Mouse (Mus musculus): ENCODE data around the gene Zfp362. TPM values are rescaled to one million over a fixed set of nuclear protein-coding genes. Genes with fewer than 3 reads are reported as not detected.
A peak's percentile ranks its signal among the peaks of the same experiment; 100 is the strongest.

Zfp362 gene
- total and polyA plus RNA-seq, 2 experiments: 0.83 to 5.7 TPM

DNA sequence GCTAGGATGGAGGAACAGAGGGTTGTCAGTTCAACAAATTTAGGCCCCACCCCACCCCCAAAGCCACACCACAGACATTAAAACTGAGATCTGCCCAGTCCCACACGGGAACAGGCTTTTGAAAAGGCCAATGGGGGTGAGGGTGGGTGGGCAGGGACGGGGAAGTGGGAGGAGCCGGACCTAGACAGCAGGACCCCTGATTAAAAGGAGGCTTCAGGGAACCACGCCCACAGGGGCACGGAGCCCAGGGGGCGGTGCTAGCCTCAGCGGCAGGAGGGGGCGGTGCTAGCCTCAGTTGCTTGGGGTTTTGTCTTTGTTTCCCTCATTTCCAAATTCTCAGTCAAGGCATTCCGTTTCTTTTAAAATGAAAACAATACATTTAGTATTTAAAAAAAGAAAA lies 10.2 kb downstream of the Zfp362 start:
- H3K4me1 ChIP-seq (ENCODE audit: control insufficient read depth, insufficient read depth, low read length): peaks cover 11% of the 10 kb centered on the region
- WGBS: 44% methylated on average over 9 of the region's 9 CpGs
- peaks cover 13% of the 10 kb centered on the region; the same call in 1 of the 2 replicates for H3K79me2 ChIP-seq (ENCODE audit: control insufficient read depth, insufficient read depth, low read length)
- no peaks in the 10 kb centered on the region for H3K27me3 ChIP-seq (ENCODE audit: control insufficient read depth, insufficient read depth, low read length)
- H3K36me3 ChIP-seq (ENCODE audit: control insufficient read depth, insufficient read depth, low read length): no peaks in the 10 kb centered on the region
- no peak overlapping the region for H3K9ac ChIP-seq (ENCODE audit: low read depth, low read length)
- no peak for DNase-seq (ENCODE audit: extremely low read depth, low read depth, low spot score)
- H3K27ac ChIP-seq (replicated peaks; ENCODE audit: insufficient read depth, low read depth, low read length): no peak overlapping the region
- H3K4me3 ChIP-seq (ENCODE audit: insufficient read depth, low read depth, low read length): no peak overlapping the region
- TF ChIP-seq CTCF (IDR thresholded peaks at IDR 0.05; ENCODE audit: low read depth, low read length) (no peak), POLR2A (IDR thresholded peaks at IDR 0.05; ENCODE audit: extremely low read depth, insufficient read depth, low read length) (no peak)

DNA sequence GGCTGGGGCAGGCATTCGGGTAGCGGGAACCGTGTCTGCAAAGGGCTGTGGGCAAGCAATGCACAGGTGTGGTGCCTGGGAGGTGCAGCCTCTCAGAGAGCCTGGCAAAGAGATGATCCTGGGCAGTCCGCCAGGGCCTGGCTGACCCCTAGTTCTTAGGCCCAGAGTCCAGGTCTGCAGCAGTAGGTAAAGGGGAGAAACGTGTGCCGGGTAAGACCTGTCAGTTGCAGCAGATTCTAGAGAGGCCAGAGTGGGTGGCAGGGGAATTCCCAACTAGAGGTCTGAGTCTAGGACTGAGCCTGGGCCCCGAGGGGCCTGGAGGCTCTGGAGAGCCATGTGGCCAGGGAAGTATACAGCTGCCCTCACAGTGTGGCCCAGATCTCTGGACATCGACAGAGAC lies 11.6 kb downstream of the Zfp362 start:
- TF ChIP-seq CTCF (IDR thresholded peaks at IDR 0.05; ENCODE audit: low read depth, low read length) (no peak), POLR2A (IDR thresholded peaks at IDR 0.05; ENCODE audit: extremely low read depth, insufficient read depth, low read length) (no peak)
- peak; percentile 86 for DNase-seq (ENCODE audit: extremely low read depth, low read depth, low spot score)
- H3K79me2 ChIP-seq (ENCODE audit: control insufficient read depth, insufficient read depth, low read length): peaks cover 9% of the 10 kb centered on the region; the same call in 1 of the 2 replicates
- H3K27ac ChIP-seq (replicated peaks; ENCODE audit: insufficient read depth, low read depth, low read length): 0 out of 2 replicates have a peak overlapping the region, but pooled peaks have one; percentile 26
- H3K36me3 ChIP-seq (ENCODE audit: control insufficient read depth, insufficient read depth, low read length): no peaks in the 10 kb centered on the region
- H3K4me1 ChIP-seq (ENCODE audit: control insufficient read depth, insufficient read depth, low read length): peaks cover 16% of the 10 kb centered on the region
- H3K4me3 ChIP-seq (ENCODE audit: insufficient read depth, low read depth, low read length): no peak overlapping the region
- no peaks in the 10 kb centered on the region for H3K27me3 ChIP-seq (ENCODE audit: control insufficient read depth, insufficient read depth, low read length)
- 23% methylated on average over 8 of the region's 8 CpGs for WGBS
- H3K9ac ChIP-seq (ENCODE audit: low read depth, low read length): no peak overlapping the region

DNA sequence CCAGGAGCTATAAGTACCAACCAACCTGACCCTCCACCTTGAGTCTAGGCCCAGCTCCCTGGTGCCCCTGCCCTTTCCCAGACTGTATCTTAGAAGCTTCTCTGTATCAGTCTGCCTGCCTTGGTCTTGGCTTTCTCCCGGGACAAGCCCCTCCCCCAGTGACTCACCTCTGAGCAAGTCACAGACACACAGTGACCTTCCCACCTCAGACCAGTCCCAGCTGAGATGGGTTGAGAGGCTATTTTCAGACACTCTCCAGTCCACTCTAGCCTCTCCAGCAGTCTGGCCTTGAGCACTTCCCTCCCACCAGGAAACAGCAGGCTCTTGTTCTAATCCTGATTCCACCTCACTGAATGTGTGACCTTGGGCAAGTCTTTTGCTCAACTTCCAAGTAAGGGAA lies 12.1 kb downstream of the Zfp362 start:
- Histone ChIP-seq H3K36me3 (ENCODE audit: control insufficient read depth, insufficient read depth, low read length) (no peaks in the 10 kb centered on the region), H3K27me3 (ENCODE audit: control insufficient read depth, insufficient read depth, low read length) (no peaks in the 10 kb centered on the region), H3K4me1 (ENCODE audit: control insufficient read depth, insufficient read depth, low read length) (peaks cover 16% of the 10 kb centered on the region), H3K4me3 (ENCODE audit: insufficient read depth, low read depth, low read length) (no peak overlapping the region), H3K27ac (replicated peaks; ENCODE audit: insufficient read depth, low read depth, low read length) (no peak overlapping the region), H3K9ac (ENCODE audit: low read depth, low read length) (no peak overlapping the region), H3K79me2 (ENCODE audit: control insufficient read depth, insufficient read depth, low read length) (peaks cover 4% of the 10 kb centered on the region; the same call in 1 of the 2 replicates)
- DNase-seq (ENCODE audit: extremely low read depth, low read depth, low spot score): no peak
- no peak for TF ChIP-seq POLR2A (IDR thresholded peaks at IDR 0.05; ENCODE audit: extremely low read depth, insufficient read depth, low read length)
- 10% methylated on average over 1 of the region's 1 CpGs for WGBS

DNA sequence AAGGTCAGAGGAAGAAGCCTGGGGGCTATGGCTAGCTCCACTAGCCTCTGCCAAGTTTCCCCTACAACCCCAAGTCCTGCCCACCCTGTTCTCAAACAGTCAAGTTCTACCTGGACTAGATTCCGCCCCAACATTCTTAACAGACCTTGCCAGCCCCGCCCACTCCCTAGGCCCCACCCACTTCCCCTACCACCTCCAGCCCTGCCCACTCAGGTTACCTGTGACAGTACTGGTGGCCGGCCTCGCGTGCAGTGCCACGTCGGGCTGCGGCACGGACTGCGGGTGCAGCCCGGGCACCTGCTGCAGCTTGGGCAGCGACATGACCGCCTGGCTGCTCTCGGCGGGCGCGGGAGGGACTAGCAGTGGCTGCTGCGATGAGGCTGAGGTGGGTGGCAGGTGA lies 16.2 kb downstream of the Zfp362 start:
- Histone ChIP-seq H3K9ac (ENCODE audit: low read depth, low read length) (no peak overlapping the region), H3K4me3 (ENCODE audit: insufficient read depth, low read depth, low read length) (no peak overlapping the region), H3K4me1 (ENCODE audit: control insufficient read depth, insufficient read depth, low read length) (peaks cover 9% of the 10 kb centered on the region), H3K27me3 (ENCODE audit: control insufficient read depth, insufficient read depth, low read length) (no peaks in the 10 kb centered on the region), H3K27ac (replicated peaks; ENCODE audit: insufficient read depth, low read depth, low read length) (no peak overlapping the region), H3K79me2 (ENCODE audit: control insufficient read depth, insufficient read depth, low read length) (no peaks in the 10 kb centered on the region), H3K36me3 (ENCODE audit: control insufficient read depth, insufficient read depth, low read length) (peaks cover 5% of the 10 kb centered on the region; the same call in 1 of the 2 replicates)
- no peak for TF ChIP-seq POLR2A (IDR thresholded peaks at IDR 0.05; ENCODE audit: extremely low read depth, insufficient read depth, low read length)
- TF ChIP-seq CTCF (IDR thresholded peaks at IDR 0.05; ENCODE audit: low read depth, low read length): no peak
- 41% methylated on average over 18 of the region's 18 CpGs for WGBS
- no peak for DNase-seq (ENCODE audit: extremely low read depth, low read depth, low spot score)

DNA sequence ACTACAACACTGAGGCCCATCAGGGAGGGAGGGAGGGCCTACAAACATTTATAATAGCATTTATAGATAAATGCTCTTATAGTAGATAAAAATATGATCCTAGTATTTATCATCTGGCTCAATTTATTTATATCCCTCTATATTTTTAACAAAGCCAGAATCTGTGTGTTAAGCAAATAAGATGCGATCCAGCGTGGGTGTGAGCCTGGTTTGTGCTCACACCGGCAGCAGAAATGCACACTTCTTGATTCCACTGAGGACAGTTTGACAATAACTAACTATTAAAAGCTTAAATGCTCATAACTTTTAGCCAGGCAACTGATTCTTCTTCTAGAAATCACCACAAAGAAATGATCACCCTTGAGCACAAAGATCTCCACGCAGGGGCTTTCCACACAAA lies 17.7 kb downstream of the Zfp362 start:
- Histone ChIP-seq H3K27me3 (ENCODE audit: control insufficient read depth, insufficient read depth, low read length) (no peaks in the 10 kb centered on the region), H3K36me3 (ENCODE audit: control insufficient read depth, insufficient read depth, low read length) (peaks cover 9% of the 10 kb centered on the region; the same call in 1 of the 2 replicates), H3K9ac (ENCODE audit: low read depth, low read length) (no peak overlapping the region), H3K27ac (replicated peaks; ENCODE audit: insufficient read depth, low read depth, low read length) (no peak overlapping the region), H3K4me3 (ENCODE audit: insufficient read depth, low read depth, low read length) (no peak overlapping the region), H3K79me2 (ENCODE audit: control insufficient read depth, insufficient read depth, low read length) (no peaks in the 10 kb centered on the region), H3K4me1 (ENCODE audit: control insufficient read depth, insufficient read depth, low read length) (0 out of 2 replicates have a peak, but pooled peaks cover 5% of the 10 kb centered on the region)
- DNase-seq (ENCODE audit: extremely low read depth, low read depth, low spot score): no peak
- 90% methylated on average over 4 of the region's 4 CpGs for WGBS
- TF ChIP-seq CTCF (IDR thresholded peaks at IDR 0.05; ENCODE audit: low read depth, low read length): no peak
- TF ChIP-seq POLR2A (IDR thresholded peaks at IDR 0.05; ENCODE audit: extremely low read depth, insufficient read depth, low read length): no peak

DNA sequence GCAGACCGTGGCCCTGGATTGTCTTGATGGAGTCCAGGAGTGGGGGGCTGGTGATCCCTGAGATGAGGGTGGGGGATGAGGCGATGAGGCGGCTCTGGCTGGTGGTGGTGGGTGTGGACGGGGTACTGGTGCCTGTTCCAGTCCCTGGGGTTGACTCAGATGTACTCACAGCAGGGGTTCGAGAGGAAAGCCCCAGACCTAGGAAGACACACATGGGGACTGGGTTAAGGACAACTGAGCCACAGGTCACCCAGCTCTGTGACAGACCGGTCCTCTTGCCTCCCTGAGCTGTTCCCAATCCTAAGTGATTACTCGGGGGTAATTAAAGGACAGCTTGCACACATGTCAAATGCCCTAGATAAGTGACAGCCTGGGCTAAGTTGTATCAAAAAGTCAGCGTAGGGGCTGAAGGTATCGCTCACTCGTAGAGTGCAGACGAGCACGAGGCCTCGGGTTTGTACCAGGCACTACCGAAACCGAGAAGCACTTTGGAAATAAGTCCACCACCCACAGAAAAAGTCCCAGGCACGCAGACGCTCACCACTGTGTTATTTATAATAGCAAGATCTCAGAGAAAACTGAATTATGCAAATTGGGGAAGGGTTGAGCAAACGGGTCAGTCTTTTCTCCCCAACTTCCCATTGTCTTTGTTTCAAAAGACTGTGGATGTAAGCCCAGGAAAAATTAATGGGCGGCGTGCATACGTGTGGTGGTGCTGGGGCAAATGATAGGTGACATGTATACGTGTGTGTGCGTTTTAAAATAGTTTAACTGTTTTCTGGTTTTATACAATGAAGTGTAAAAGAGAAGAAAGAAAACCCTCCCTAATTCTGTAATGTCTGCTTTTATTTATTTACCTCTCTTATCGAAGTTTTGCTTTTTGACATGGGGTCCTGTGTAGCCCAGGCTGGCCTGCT lies 18.6 kb downstream of the Zfp362 start:
- 0 out of 2 replicates have a peak, but pooled peaks cover 5% of the 10 kb centered on the region for H3K4me1 ChIP-seq (ENCODE audit: control insufficient read depth, insufficient read depth, low read length)

More for the DNA sequence above, 18.6 kb downstream of the Zfp362 start:
- Histone ChIP-seq H3K4me3 (ENCODE audit: insufficient read depth, low read depth, low read length) (no peak overlapping the region), H3K36me3 (ENCODE audit: control insufficient read depth, insufficient read depth, low read length) (peaks cover 9% of the 10 kb centered on the region; the same call in 1 of the 2 replicates), H3K79me2 (ENCODE audit: control insufficient read depth, insufficient read depth, low read length) (no peaks in the 10 kb centered on the region), H3K27me3 (ENCODE audit: control insufficient read depth, insufficient read depth, low read length) (no peaks in the 10 kb centered on the region), H3K27ac (replicated peaks; ENCODE audit: insufficient read depth, low read depth, low read length) (no peak overlapping the region), H3K9ac (ENCODE audit: low read depth, low read length) (no peak overlapping the region)
- TF ChIP-seq CTCF (IDR thresholded peaks at IDR 0.05; ENCODE audit: low read depth, low read length) (no peak), POLR2A (IDR thresholded peaks at IDR 0.05; ENCODE audit: extremely low read depth, insufficient read depth, low read length) (no peak)
- no peak for DNase-seq (ENCODE audit: extremely low read depth, low read depth, low spot score)
- 92% methylated on average over 24 of the region's 24 CpGs for WGBS
